Mouse (Mus musculus) limb, embryonic 13.5 days (tissue): ENCODE measurements around the gene Dapp1. TPM values are rescaled to one million over a fixed set of nuclear protein-coding genes. Genes with fewer than 3 reads are reported as not detected.
A peak's percentile ranks its signal among the peaks of the same experiment; 100 is the strongest.

Experiments
- ATAC-seq: fragments of 200-750 bp; cut with Nextera tagmentation; 2 replicates; pipeline ENCODE4 v1.8.0; 2017; ENCODE audit warnings: low read depth, moderate number of reproducible peaks, moderate TSS enrichment; ENCODE audit not compliant: low FRiP score
- H3K27ac ChIP-seq: fragments of 300-500 bp; sonication (generic); 2 replicates; pipeline ENCODE4 v1.5.1; 2015; ENCODE audit warnings: inconsistent platforms, mild to moderate bottlenecking, moderate library complexity
- H3K27me3 ChIP-seq: fragments of 300-500 bp; sonication (generic); 2 replicates; pipeline ENCODE4 v1.6.1; 2015; ENCODE audit warnings: mild to moderate bottlenecking, inconsistent platforms
- H3K36me3 ChIP-seq: fragments of 300-500 bp; sonication (generic); 2 replicates; pipeline ENCODE4 v1.6.1; 2015; ENCODE audit warnings: inconsistent platforms, mild to moderate bottlenecking, moderate library complexity
- H3K4me1 ChIP-seq: fragments of 300-500 bp; sonication (generic); 2 replicates; pipeline ENCODE4 v1.6.1; 2015; ENCODE audit warnings: inconsistent platforms
- H3K4me2 ChIP-seq: fragments of 300-500 bp; sonication (generic); replicated peaks from 2 replicates; pipeline ENCODE4 v1.6.1; 2015; ENCODE audit warnings: inconsistent platforms, mild to moderate bottlenecking, moderate library complexity
- H3K4me3 ChIP-seq: fragments of 300-500 bp; sonication (generic); 2 replicates; pipeline ENCODE4 v1.5.1; 2015; ENCODE audit warnings: moderate library complexity, mild to moderate bottlenecking, inconsistent platforms
- H3K9ac ChIP-seq: fragments of 300-500 bp; sonication (generic); 2 replicates; pipeline ENCODE4 v1.6.1; 2015; ENCODE audit warnings: mild to moderate bottlenecking, inconsistent platforms
- H3K9me3 ChIP-seq: fragments of 300-500 bp; sonication (generic); 2 replicates; pipeline ENCODE4 v1.6.1; 2016; ENCODE audit warnings: inconsistent platforms
- WGBS: fragments of 180-500 bp; shearing (Covaris S2); methylation state at CpG from one replicate; pipeline ENCODE4 v1.1.7; 2015; 5-methylcytosine and 5-hydroxymethylcytosine counted together
- polyA plus RNA-seq: library from polyadenylated mRNA; unstranded; fragments of >200 nt; fragmentation: Nextera tagmentation; extraction: Ambion mirVana; gene quantifications from 2 replicates; pipeline ENCODE4 v1.2.1, GENCODE M21; 2015

The Dapp1 gene
- 3.4 TPM in 2 replicates for polyA plus RNA-seq

- 7% methylated on average over 10 of the region's 10 CpGs for WGBS
- H3K4me1 ChIP-seq, result peaks cover 23% of the 10 kb centered on the region
- ATAC-seq, result peak; percentile 70; the same call in 1 of the 2 replicates
Observed at GRCm38 (mm10) chr3:137981382-137981750, at the start of gene Dapp1. TSS of gene Dapp1 (minus strand) at chr3:137981545.

GRCm38 (mm10) chr3:138030563-138030962, 49.2 kb upstream of the Dapp1 start:
- Histone ChIP-seq H3K36me3 (no peaks in the 10 kb centered on the region), H3K4me2 (no peak overlapping the region), H3K9ac (no peak overlapping the region), H3K27ac (no peak overlapping the region), H3K4me3 (no peak overlapping the region), H3K27me3 (no peaks in the 10 kb centered on the region), H3K9me3 (no peaks in the 10 kb centered on the region), H3K4me1 (no peaks in the 10 kb centered on the region)
- 85% methylated on average over 6 of the region's 6 CpGs for WGBS
- no peak for ATAC-seq

More at GRCm38 (mm10) chr3:137981382-137981750, at the start of gene Dapp1:
- H3K27me3 ChIP-seq, result no peaks in the 10 kb centered on the region
- H3K4me3 ChIP-seq, result peak within 1 kb of the TSS; percentile 48
- H3K9ac ChIP-seq, result peak within 1 kb of the TSS; percentile 70
- no peaks in the 10 kb centered on the region for H3K36me3 ChIP-seq
- H3K27ac ChIP-seq, result peak within 1 kb of the TSS; percentile 48; the same call in 1 of the 2 replicates
- no peaks in the 10 kb centered on the region for H3K9me3 ChIP-seq
- peak within 1 kb of the TSS; percentile 73 for H3K4me2 ChIP-seq

- H3K36me3 ChIP-seq, result no peaks in the 10 kb centered on the region
- H3K4me2 ChIP-seq, result no peak overlapping the region
- H3K4me1 ChIP-seq, result no peaks in the 10 kb centered on the region
- no peak overlapping the region for H3K27ac ChIP-seq
- WGBS, result 88% methylated on average over 5 of the region's 5 CpGs
- H3K27me3 ChIP-seq, result no peaks in the 10 kb centered on the region
- H3K9me3 ChIP-seq, result no peaks in the 10 kb centered on the region
- ATAC-seq, result no peak
- H3K9ac ChIP-seq, result no peak overlapping the region
- no peak overlapping the region for H3K4me3 ChIP-seq
Observed at GRCm38 (mm10) chr3:138029351-138029750, 48.0 kb upstream of the Dapp1 start.

GRCm38 (mm10) chr3:138027575-138028362, 46.4 kb upstream of the Dapp1 start:
- H3K4me2 ChIP-seq, result no peak overlapping the region
- no peak overlapping the region for H3K9ac ChIP-seq
- H3K4me3 ChIP-seq, result no peak overlapping the region
- no peak for ATAC-seq
- H3K27ac ChIP-seq, result no peak overlapping the region
- H3K4me1 ChIP-seq, result no peaks in the 10 kb centered on the region
- no peaks in the 10 kb centered on the region for H3K9me3 ChIP-seq
- H3K27me3 ChIP-seq, result no peaks in the 10 kb centered on the region
- no peaks in the 10 kb centered on the region for H3K36me3 ChIP-seq
- 83% methylated on average over 5 of the region's 5 CpGs for WGBS

DNA sequence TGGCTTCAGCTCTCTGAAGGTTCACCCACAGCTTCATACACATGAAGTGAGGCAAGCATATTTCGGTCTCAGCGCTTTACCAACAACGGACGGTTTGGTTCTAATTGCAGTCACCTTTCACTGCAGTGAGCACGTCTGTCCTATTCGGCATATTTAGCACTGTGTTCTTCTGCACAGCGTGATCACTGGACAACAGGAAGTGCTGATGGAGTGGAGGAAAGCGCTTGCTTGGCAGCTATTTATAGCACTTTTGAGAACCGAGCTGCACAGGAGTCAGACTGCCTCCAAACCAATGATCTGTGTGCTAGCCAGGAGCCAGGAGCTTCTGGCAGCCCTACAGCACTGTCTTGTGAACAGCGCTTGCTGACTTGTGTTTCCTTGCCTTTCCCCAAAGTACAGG, 44.9 kb upstream of the Dapp1 start:
- H3K36me3 ChIP-seq, result no peaks in the 10 kb centered on the region
- no peaks in the 10 kb centered on the region for H3K4me1 ChIP-seq
- H3K4me2 ChIP-seq, result no peak overlapping the region
- H3K9ac ChIP-seq, result no peak overlapping the region
- no peak overlapping the region for H3K4me3 ChIP-seq
- 72% methylated on average over 10 of the region's 10 CpGs for WGBS
- no peak for ATAC-seq
- H3K9me3 ChIP-seq, result no peaks in the 10 kb centered on the region
- no peak overlapping the region for H3K27ac ChIP-seq
- no peaks in the 10 kb centered on the region for H3K27me3 ChIP-seq

DNA sequence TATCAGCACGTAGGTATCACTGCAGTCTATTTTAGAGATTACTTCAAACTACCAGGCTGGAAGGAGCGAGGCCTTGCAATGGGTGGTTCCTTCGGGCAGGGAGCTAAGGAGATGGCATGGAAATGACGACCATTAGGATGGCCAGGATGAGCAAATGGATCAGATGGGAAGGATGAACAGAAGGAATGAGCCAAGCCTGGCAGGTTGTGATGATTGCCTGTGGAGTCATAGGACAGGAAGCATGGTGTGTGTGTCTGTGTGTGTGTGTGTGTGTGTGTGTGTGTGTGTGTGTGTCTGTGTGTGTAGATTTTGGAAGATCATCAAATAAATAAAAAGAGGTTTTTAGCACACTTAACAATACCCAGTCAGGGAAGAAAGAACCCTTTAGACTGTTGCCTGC, 41.3 kb upstream of the Dapp1 start:
- Histone ChIP-seq H3K27me3 (no peaks in the 10 kb centered on the region), H3K4me3 (no peak overlapping the region), H3K27ac (no peak overlapping the region), H3K4me2 (no peak overlapping the region), H3K4me1 (no peaks in the 10 kb centered on the region), H3K36me3 (no peaks in the 10 kb centered on the region), H3K9me3 (peaks cover 4% of the 10 kb centered on the region; the same call in 1 of the 2 replicates), H3K9ac (no peak overlapping the region)
- ATAC-seq, result no peak
- WGBS, result 87% methylated on average over 4 of the region's 4 CpGs

DNA sequence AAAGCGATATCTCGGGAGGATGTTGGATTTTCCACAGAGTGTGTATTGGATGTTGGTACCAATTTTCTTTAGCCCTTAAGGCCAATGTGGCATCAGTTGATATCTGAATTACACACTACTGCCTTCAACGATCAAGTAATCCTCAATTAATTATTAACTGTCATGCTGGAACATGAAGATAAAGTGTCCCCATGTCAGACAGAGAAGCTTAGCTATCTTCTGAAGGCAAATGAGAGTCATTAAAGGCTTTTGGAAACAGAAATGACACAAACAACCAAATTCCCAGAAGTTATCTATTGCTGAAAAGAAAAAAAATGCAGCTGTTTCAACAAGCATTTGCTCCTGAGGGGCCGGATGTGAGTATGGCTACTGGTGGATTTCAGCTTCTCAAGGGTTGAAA, 40.7 kb upstream of the Dapp1 start:
- no peak for ATAC-seq
- H3K4me2 ChIP-seq, result no peak overlapping the region
- no peak overlapping the region for H3K27ac ChIP-seq
- 85% methylated on average over 4 of the region's 4 CpGs for WGBS
- no peak overlapping the region for H3K9ac ChIP-seq
- H3K27me3 ChIP-seq, result no peaks in the 10 kb centered on the region
- H3K9me3 ChIP-seq, result peaks cover 4% of the 10 kb centered on the region; the same call in 1 of the 2 replicates
- no peaks in the 10 kb centered on the region for H3K36me3 ChIP-seq
- no peaks in the 10 kb centered on the region for H3K4me1 ChIP-seq
- H3K4me3 ChIP-seq, result no peak overlapping the region

DNA sequence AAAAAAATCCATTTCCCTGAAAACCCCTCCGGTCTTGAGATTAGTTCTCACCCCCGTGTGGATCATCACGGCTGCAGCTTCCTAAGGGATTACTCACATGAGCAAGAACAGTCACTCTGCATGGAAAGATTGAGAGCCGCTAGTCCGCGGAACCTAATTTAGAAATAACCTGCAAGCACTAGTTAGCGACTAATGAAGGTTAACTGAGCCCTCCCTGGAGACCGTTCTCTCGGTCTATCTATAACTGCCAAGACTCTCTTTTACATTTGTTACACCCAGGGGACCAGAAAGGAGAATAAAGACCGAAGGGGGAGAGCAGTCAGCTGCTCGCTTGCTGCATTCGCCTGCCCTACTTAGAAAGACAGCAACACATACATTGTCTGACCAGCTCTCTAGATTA, 35.5 kb upstream of the Dapp1 start:
- Histone ChIP-seq H3K4me1 (peaks cover 2% of the 10 kb centered on the region; the same call in 1 of the 2 replicates), H3K27me3 (no peaks in the 10 kb centered on the region), H3K27ac (no peak overlapping the region), H3K9ac (no peak overlapping the region), H3K4me3 (no peak overlapping the region), H3K36me3 (no peaks in the 10 kb centered on the region), H3K9me3 (peaks cover 4% of the 10 kb centered on the region; the same call in 1 of the 2 replicates), H3K4me2 (peak overlapping the region; percentile 23)
- ATAC-seq, result peak; percentile 48; the same call in 1 of the 2 replicates
- WGBS, result 53% methylated on average over 12 of the region's 12 CpGs

- peaks cover 5% of the 10 kb centered on the region; the same call in 1 of the 2 replicates for H3K4me1 ChIP-seq
- no peak overlapping the region for H3K4me2 ChIP-seq
- H3K36me3 ChIP-seq, result no peaks in the 10 kb centered on the region
- WGBS, result 73% methylated on average over 2 of the region's 2 CpGs
- H3K4me3 ChIP-seq, result no peak overlapping the region
- H3K9ac ChIP-seq, result no peak overlapping the region
- H3K9me3 ChIP-seq, result peaks cover 4% of the 10 kb centered on the region; the same call in 1 of the 2 replicates
- H3K27me3 ChIP-seq, result no peaks in the 10 kb centered on the region
- no peak for ATAC-seq
- H3K27ac ChIP-seq, result no peak overlapping the region
Observed at GRCm38 (mm10) chr3:138014725-138015124, 33.4 kb upstream of the Dapp1 start.

- H3K4me1 ChIP-seq, result peaks cover 5% of the 10 kb centered on the region; the same call in 1 of the 2 replicates
- no peaks in the 10 kb centered on the region for H3K9me3 ChIP-seq
- no peaks in the 10 kb centered on the region for H3K36me3 ChIP-seq
- H3K4me3 ChIP-seq, result no peak overlapping the region
- no peak overlapping the region for H3K27ac ChIP-seq
- no peak overlapping the region for H3K4me2 ChIP-seq
- WGBS, result 55% methylated on average over 4 of the region's 4 CpGs
- no peaks in the 10 kb centered on the region for H3K27me3 ChIP-seq
- H3K9ac ChIP-seq, result no peak overlapping the region
- ATAC-seq, result no peak
Observed at GRCm38 (mm10) chr3:138012351-138012750, 31.0 kb upstream of the Dapp1 start.

- no peak overlapping the region for H3K4me3 ChIP-seq
- no peak overlapping the region for H3K4me2 ChIP-seq
- no peak overlapping the region for H3K9ac ChIP-seq
- 77% methylated on average over 6 of the region's 6 CpGs for WGBS
- no peaks in the 10 kb centered on the region for H3K36me3 ChIP-seq
- no peaks in the 10 kb centered on the region for H3K27me3 ChIP-seq
- peaks cover 5% of the 10 kb centered on the region; the same call in 1 of the 2 replicates for H3K4me1 ChIP-seq
- ATAC-seq, result no peak
- no peak overlapping the region for H3K27ac ChIP-seq
- H3K9me3 ChIP-seq, result peaks cover 4% of the 10 kb centered on the region; the same call in 1 of the 2 replicates
Observed at GRCm38 (mm10) chr3:138008152-138008551, 26.8 kb upstream of the Dapp1 start.

GRCm38 (mm10) chr3:138006896-138007295, 25.6 kb upstream of the Dapp1 start:
- H3K36me3 ChIP-seq, result no peaks in the 10 kb centered on the region
- WGBS, result 47% methylated on average over 3 of the region's 3 CpGs
- H3K27ac ChIP-seq, result no peak overlapping the region
- no peaks in the 10 kb centered on the region for H3K27me3 ChIP-seq
- H3K9me3 ChIP-seq, result peaks cover 4% of the 10 kb centered on the region; the same call in 1 of the 2 replicates
- no peak overlapping the region for H3K9ac ChIP-seq
- H3K4me1 ChIP-seq, result peaks cover 4% of the 10 kb centered on the region; the same call in 1 of the 2 replicates
- H3K4me3 ChIP-seq, result no peak overlapping the region
- no peak for ATAC-seq
- no peak overlapping the region for H3K4me2 ChIP-seq
